Mouse (Mus musculus) left cerebral cortex, adult 8-10 months (tissue): Measurements from ENCODE around the gene Fam163a. TPM values are rescaled to one million over a fixed set of nuclear protein-coding genes. Genes with fewer than 3 reads are reported as not detected.

ENCODE experiments used
- DNase-seq, 2 experiments: peaks; one replicate each; pipeline ENCODE4 v3.0.0; 2022; ENCODE audit warnings: low spot score in 2 of 2
- total RNA-seq, 4 experiments: library from RNA; stranded (reverse); gene quantifications; 2 replicates each; pipeline ENCODE4 v1.2.4; 2022

Fam163a gene
- total RNA-seq, 4 experiments from 2014 or later = 6.9 to 8.0 (median 7.4) TPM

- DNase-seq = no peak
Measured at GRCm38 (mm10) chr1:156028340-156028975, 176.4 kb downstream of the Fam163a start.

DNA sequence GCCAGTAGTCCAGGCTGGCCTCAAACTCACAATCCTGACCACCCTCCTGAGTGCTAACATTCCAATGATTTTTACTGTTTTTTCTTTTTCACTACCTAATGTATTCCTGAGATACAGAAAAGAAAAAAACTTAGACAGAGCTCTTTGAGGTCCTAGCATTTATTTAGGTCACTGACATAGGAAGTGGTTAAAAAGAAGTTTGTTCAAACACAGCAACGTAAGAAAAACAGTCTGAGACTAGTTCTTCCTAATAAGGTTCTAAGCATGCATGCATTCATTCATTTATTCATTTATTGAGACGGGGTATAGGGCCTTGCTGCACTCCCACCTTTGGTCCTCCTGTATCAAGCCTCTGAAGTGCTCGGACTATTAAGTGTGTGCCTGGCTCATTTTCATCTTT lies 177.0 kb downstream of the Fam163a start:
- DNase-seq = no peak

Other genes starting within 250 kb of the Fam163a start
- gene Cep350, start 231.8 kb downstream of the Fam163a start, total RNA-seq = 10 to 100 TPM; 50.2 to 55.9 (median 50.4) TPM
- gene Tor1aip2, start 169.6 kb downstream of the Fam163a start, total RNA-seq = 10 to 100 TPM; 42.4 to 47.1 (median 46.4) TPM
- 10 to 100 TPM; 31.6 to 35.0 (median 34.9) TPM for gene Tor1aip1, start 168.5 kb downstream of the Fam163a start, total RNA-seq
- gene Tdrd5, start 98.6 kb upstream of the Fam163a start, total RNA-seq = 1 to 10 TPM; 2.6 to 2.8 (median 2.6) TPM
- gene Nphs2, start 105.7 kb upstream of the Fam163a start, total RNA-seq = under 1 TPM; 0.30 to 0.71 (median 0.52) TPM
- 100 to 1,000 TPM; 332 to 421 (median 371) TPM for gene Gm2000, start 161.0 kb upstream of the Fam163a start, total RNA-seq
- gene Axdnd1, start 216.1 kb upstream of the Fam163a start, total RNA-seq = under 1 TPM; 0.15 to 0.70 (median 0.32) TPM